14 mouse cellular contexts compared by ENCODE assay signal in the genomic region with DNA sequence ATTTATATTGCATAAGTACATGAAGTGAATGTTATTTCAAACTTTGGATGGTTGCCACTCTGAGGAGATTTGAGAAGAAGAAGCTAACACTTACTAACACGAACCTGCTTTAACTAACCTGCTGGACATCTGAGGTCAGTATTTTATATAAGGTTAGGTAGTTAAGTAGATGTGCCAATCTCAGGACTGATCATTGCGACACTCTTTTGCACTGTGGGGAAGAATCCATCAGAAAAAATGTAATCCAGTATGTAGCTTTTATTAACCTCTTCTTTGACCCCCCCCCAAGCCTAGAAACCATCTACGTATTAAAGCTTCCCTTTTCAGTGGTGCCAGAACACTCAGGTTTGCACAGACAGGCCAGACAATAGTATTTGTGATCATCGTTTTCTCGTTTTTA.
"Had no signal": no experiment of that assay in that cellular context is flagged by ENCODE, and none has a peak within 500 bp of the region (broad histone marks: within the 10 kb centered on the region; RNA-seq: fewer than 3 reads in every experiment).

No protein-coding gene starts in this region.

- H3K9me3 ChIP-seq: midbrain, embryonic 12.5 days; midbrain, embryonic 15.5 days; neural tube, embryonic 12.5 days; stomach, embryonic 15.5 days had no signal

- H3K4me2 ChIP-seq: lung, embryonic 14.5 days; midbrain, embryonic 12.5 days; midbrain, embryonic 15.5 days; neural tube, embryonic 12.5 days; stomach, embryonic 15.5 days had no signal

- DNase-seq: lung, adult 18-20 months; lung, embryonic 14.5 days; lung, postnatal 10 days; lung, postnatal 4 days; right cerebral cortex, postnatal 14 days; thymus, adult 2 months; thymus, postnatal 25 days; thymus, postnatal 4 days had no signal

- ATAC-seq: midbrain, embryonic 15.5 days had no signal

- H3K27ac ChIP-seq: midbrain, embryonic 12.5 days; midbrain, embryonic 15.5 days; neural tube, embryonic 12.5 days; stomach, postnatal 0 days had no signal

- H3K27me3 ChIP-seq: megakaryocyte, embryonic 14.5 days; midbrain, embryonic 12.5 days; midbrain, embryonic 15.5 days; neural tube, embryonic 12.5 days; stomach, embryonic 15.5 days had no signal

- H3K36me3 ChIP-seq: midbrain, embryonic 12.5 days; midbrain, embryonic 15.5 days; neural tube, embryonic 12.5 days; stomach, embryonic 15.5 days had no signal

- H3K9ac ChIP-seq: lung, embryonic 14.5 days; midbrain, embryonic 12.5 days; midbrain, embryonic 15.5 days; neural tube, embryonic 12.5 days; stomach, embryonic 15.5 days had no signal

- H3K4me1 ChIP-seq: midbrain, embryonic 12.5 days; midbrain, embryonic 15.5 days; neural tube, embryonic 12.5 days had no signal

- H3K4me3 ChIP-seq: midbrain, embryonic 12.5 days; midbrain, embryonic 15.5 days; neural tube, embryonic 12.5 days; stomach, embryonic 15.5 days had no signal
